Mouse (Mus musculus) cerebellum, adult (tissue): Measurements from ENCODE around the gene Zfp217.

Experiments used
- ATAC-seq: cut with Nextera tagmentation; 2 replicates; pipeline ENCODE4 v1.9.2; 2017; ENCODE audit warnings: mild to moderate bottlenecking, moderate library complexity, mixed read lengths; ENCODE audit not compliant: insufficient number of reproducible peaks, low FRiP score, low TSS enrichment

The Zfp217 gene

GRCm38 (mm10) chr2:170135820-170136219, 12.1 kb downstream of the Zfp217 start:
- no peak for ATAC-seq

DNA sequence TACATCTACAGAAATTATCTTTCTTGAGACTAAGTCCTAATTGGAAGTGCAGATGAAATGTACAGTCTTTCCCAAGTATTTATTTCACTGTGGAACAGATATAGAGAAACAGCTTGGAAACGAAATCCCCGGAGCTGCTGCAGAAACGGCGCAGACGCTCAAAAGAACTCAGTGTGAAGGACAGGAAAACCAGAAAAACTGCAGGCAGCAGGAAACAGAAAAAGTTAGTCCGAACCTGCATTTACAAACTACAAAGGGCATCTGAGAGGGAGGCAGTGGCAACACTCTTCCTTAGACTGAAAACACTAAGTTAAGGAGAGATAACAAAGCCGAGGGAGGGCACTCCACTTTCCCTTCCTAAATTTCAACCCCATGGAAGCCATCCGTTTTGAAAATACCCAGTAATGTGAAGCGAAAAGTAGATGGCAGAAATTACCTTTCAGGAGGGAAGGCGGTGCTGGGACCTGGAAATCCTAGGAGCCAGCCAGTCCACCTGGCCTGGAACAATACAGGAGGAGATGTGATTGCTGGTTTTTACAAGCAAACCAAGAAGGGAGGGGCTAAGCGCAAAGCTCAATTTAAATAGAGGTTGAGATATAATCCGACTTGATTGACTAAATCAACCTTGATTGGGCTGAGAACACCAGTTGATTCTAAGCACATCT, 13.7 kb downstream of the Zfp217 start:
- no peak for ATAC-seq

- ATAC-seq: no peak
These were observed 14.7 kb downstream of the Zfp217 start for GRCm38 (mm10) chr2:170133093-170133731.

DNA sequence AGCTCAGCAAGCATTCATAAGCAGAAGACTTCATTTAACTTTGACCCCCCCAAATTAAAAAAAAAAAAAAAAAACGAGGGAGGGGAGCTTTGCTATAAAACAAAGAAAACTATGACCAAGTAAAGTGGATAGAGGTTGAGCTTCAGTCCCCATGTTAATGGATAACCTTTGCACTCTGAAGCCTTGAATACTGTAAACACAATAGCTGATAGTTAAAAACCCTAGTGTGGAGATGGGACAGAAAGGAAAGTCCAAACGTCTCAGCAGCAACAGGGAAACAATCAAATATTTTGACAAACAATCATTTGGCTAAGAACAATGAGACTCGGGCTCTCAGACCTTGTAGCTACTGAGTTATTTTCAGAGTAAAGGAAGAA, 15.2 kb downstream of the Zfp217 start:
- no peak for ATAC-seq

DNA sequence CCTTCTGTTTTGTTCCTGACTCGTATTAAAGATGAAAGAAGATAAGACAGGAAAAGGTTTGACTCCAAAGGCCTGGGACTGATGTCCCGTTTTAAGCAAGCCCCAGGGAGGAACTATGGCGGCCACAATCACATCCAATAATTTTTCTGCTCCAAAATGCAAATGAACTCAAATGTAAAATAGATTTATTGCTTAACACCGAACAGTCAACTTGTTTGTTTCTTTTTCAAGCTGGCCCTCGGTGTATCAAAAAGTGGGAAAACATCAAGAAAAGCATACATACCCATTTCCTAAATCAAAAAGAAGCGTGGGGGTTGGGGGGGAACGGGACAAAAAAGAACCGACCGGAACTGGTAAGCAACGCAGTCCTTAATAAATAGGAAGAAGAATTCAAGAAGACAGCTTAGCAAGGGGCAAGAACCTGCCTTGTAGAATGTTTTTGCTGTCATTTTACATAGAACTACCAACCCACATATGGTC, 15.9 kb downstream of the Zfp217 start:
- no peak for ATAC-seq

DNA sequence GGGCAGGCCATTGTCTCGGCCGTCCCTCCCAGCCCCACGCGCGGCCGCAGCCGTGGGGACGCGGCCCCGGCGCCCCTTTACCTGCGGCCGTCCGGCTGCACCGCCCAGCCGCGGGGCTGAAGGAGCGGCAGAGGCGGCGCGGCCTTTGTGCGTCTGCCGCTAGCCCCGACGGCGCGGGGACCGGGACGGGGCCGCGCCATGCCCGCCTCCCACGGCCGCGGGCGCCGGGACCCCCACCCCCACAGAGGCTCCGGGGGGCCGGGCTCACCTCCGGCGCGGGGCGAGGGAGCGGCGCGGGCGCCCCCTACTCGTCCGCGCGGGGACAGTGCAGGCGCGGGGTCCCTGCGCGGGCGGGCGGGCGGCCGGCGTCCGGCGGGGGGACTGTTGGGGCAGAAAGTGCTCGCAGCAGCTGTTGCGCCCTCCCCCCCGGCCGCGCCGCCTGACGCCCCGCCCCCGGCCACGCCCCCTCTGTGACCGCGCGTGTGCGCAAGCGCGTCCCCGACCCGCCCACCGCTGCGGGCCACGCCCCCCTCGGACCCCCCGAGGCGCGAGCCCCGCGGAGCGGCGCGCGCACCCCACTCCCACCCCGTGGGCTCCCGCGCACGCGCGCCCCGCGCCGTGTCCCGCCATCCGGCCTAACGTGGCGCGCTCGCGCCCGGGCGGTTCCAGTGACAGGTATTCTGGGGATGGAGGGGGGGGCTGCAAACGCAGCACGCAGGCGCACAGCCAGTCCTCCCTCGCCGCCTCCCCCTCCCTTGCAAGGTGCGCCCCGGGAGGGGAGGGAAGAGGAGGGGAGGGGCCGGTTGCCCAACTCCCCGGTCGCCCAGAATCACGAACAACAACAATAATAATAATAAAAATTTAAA, 16.9 kb downstream of the Zfp217 start:
- ATAC-seq: no peak; the same call in 1 of the 2 replicates

GRCm38 (mm10) chr2:170129923-170130779, 17.8 kb downstream of the Zfp217 start:
- no peak for ATAC-seq

- ATAC-seq: no peak
These were observed 18.5 kb downstream of the Zfp217 start for GRCm38 (mm10) chr2:170129248-170129922.

DNA sequence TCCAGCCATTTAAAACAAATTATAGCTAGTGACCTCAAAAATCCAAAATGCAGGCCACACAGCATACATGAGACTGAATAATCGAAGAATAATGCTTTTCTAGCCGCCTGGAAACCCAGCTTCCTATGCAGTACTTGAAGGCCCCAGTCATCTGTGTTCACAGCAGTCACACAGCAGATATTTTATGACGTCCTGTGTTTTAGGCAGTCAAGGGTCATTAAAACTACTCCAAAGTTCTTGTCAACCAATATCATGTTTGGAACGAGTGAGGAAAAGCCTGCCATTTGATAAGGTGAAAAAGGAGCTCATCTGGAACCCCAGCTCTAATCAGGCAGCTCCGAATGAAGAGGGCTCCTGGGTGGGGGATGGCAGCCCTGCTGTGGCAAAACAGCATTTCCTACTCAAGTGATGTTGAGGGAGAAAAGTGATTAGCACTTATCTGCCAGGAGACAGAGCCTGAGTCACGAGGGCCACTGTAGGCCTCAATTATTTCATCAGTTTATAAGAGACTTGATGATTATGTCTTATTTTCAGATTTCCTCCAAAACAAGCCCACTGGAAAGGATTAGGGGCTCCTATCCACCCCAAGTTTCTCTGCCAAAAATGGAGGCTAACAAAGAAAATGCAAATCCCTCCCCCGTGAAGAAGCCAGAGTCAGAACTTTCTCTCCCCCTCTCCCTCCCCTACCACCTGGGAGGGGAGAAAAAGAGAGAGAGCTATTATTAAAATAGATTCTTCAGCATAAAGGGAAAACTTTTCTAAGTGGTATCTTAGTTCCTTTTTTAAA, 19.2 kb downstream of the Zfp217 start:
- ATAC-seq: no peak

GRCm38 (mm10) chr2:170127523-170127922, 20.4 kb downstream of the Zfp217 start:
- no peak for ATAC-seq

GRCm38 (mm10) chr2:170126266-170126665, 21.6 kb downstream of the Zfp217 start:
- ATAC-seq: no peak

- ATAC-seq: no peak
These were observed 25.7 kb downstream of the Zfp217 start for GRCm38 (mm10) chr2:170122197-170122596.

GRCm38 (mm10) chr2:170120139-170121027, 27.5 kb downstream of the Zfp217 start:
- no peak for ATAC-seq

- ATAC-seq: no peak; the same call in 1 of the 2 replicates
These were observed 31.1 kb downstream of the Zfp217 start for GRCm38 (mm10) chr2:170116704-170117281.

DNA sequence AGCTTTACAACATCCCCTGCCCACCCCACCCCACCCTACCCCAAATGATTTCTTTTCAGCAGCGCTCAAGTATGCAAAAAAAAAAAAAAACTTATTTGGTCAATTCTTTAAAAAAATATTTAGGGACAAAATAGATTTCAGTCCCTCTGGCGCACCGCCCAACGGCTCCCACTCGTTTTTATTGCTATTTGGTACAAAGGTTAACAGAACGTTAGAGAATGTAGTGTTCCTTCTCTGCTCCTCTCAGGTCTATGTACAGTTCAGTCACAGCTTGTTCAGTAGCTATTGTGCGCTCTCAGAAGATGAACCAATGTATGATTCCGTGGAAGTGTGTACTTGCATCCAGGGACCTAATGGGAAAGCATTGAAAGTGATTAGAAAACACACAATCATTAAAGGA, 37.6 kb downstream of the Zfp217 start:
- ATAC-seq: no peak

DNA sequence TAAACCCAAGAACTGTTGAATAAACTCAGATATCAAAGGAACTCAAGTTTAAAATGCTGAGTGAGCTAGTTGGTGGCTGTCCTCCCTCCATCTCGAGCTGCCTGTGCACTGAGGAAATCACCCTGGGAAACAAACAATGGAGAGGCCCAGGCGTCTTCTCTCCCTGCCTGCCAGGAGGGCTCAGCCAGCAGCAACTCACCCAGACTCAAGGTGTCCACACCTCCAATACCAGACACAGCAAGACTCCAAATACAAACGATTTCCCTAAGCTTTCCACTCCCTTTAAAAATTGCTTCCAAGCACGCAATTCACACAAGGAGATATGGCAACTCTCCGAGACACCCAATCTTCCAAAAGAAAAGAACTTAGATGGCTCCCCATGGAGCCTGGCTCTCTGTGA, 38.4 kb downstream of the Zfp217 start:
- no peak for ATAC-seq

DNA sequence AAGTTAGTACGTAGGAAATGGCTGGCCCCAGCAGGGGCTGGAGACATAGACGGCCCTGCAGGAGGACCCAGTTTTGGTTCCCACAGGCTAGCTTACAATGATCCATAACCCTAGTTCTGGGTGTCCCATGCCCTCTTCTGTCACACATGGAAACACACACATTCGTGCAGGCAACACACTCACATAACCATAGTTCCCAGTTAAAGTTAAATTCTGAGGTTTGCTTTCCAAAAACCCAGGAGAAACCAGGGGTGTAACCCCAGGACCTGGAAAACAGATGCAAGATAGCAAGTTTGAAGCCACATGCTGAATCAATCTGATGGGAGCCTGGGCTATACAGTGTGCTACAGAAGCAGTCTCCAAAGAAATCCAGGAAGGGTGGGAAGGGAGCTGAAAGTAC, 40.1 kb downstream of the Zfp217 start:
- ATAC-seq: no peak

- no peak for ATAC-seq
These were observed 41.9 kb downstream of the Zfp217 start for GRCm38 (mm10) chr2:170106000-170106399.
